Mouse (Mus musculus) embryo, embryonic 9.5 days (tissue): ENCODE data around the gene Morn5.

Experiments used
- DNase-seq: peaks from one replicate; pipeline ENCODE4 v3.0.0-alpha.2; 2017; ENCODE audit errors: extremely low spot score

Morn5 gene

DNA sequence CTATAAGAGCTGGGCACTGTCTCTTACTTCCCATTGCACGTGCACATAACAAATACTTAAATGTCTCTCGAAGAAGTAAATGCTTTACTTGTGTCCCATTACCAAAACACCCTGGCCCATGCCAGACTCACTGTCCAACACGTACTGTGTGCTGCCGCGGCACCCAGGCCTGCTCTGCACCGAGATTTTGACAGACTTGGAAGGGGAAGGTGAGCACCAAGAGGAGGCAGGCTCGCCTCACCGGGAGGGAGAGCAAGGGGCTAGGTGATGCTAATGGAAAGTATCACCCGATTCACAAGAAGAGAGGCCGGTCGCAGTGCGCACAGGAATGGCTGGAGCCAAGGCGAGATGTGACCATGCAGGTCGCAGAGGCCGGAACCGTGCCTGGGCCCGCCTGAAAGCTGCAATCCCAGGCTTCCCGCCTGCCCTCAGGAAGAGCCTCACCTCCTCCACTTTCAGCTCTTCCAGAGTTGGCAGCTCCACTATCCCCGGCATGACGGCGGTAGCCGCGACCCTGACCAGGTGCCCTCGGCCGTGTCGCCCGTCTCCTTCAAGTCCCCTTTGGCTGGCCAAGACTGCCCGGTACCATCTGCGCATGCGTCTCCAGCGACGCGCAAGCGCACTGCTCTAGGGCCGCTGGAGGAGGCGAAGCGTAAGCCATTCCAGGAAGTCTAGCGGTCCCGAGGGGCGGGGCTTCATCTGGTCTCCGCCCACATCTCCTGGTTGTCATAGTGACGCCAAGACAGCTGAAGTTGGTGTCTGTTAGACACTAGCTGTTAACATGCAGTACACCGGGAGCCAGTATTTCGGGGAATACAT lies at the start of gene Morn5, which contains the start of gene Ndufa8:
TSS of gene Morn5 (plus strand) at position 711 of the 819 bp plus-strand sequence.
TSS of gene Ndufa8 (minus strand) at position 659 of the 819 bp plus-strand sequence.
- DNase-seq: peak; percentile 99

GRCm38 (mm10) chr2:36000390-36000789 lies 48.9 kb upstream of the Morn5 start:
- no peak for DNase-seq

- DNase-seq: no peak
Measured at GRCm38 (mm10) chr2:36002188-36002587, 47.1 kb upstream of the Morn5 start.

DNA sequence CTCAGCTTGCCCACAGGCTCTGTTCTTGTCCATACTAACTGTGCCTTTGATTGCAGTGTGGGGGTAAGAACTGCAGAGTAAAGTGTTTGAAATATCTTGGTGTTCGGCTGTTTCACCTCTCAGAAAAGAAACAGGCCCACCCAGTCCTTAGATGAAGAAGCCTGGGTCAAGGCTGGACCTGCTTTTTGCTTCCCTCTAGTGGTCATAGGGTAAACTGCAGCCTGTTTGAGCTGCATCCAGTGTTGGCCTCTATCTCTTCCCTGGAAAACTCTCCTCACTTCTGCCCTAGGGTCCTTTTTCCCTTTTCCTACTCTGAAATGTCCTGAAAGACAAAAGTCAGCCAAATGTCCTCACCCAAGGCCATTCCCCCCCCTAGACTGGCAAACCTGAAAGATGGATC lies 41.2 kb upstream of the Morn5 start:
- DNase-seq: peak; percentile 60

GRCm38 (mm10) chr2:36009386-36009785 lies 39.9 kb upstream of the Morn5 start:
- DNase-seq: peak; percentile 72

- DNase-seq: no peak
Measured at GRCm38 (mm10) chr2:36010579-36010978, 38.7 kb upstream of the Morn5 start.

DNA sequence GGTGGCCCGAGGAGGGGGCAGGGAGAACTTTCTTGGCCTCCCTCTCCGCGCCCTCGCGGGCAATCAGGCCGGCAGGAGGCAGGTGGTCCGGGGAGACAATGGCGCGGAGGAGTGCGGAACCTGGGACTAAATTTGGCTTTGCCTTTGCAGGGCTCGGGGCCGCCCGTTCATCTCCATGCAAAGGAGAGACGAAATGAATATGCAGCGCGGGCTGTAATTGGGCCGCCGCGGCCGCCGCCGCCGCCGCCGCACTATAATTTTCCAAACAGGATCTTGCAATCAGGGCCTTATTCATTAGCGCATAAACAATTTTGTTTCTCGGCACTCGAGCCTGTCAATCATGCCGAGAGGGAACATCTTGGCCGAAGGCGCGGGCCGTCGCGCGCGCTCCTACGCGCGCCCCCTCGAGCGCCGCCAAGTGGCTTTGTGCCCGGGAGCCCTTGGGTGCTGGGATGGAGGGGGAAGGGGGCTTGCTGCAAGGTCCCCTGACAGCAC lies 37.9 kb upstream of the Morn5 start:
- DNase-seq: peak; percentile 38

DNA sequence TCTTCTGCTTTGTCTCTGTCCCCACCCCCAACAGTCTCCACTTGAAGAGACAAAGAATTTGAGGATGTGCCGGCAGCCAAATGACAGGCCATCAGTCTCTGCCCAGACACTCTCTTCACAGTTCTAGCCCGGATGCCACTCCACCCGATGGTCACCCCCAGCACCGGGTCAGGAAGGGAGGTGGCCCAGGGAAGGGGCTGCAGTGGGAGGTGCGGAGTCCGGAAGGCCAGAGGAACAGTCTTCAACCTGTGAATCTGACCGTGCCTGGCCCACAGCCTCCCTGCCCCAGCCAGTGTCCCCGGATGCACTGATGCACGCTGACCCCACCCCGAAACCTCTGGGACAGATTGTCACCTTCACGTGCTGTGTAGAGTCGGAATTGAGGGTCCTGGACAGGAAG lies 36.2 kb upstream of the Morn5 start:
- DNase-seq: no peak

DNA sequence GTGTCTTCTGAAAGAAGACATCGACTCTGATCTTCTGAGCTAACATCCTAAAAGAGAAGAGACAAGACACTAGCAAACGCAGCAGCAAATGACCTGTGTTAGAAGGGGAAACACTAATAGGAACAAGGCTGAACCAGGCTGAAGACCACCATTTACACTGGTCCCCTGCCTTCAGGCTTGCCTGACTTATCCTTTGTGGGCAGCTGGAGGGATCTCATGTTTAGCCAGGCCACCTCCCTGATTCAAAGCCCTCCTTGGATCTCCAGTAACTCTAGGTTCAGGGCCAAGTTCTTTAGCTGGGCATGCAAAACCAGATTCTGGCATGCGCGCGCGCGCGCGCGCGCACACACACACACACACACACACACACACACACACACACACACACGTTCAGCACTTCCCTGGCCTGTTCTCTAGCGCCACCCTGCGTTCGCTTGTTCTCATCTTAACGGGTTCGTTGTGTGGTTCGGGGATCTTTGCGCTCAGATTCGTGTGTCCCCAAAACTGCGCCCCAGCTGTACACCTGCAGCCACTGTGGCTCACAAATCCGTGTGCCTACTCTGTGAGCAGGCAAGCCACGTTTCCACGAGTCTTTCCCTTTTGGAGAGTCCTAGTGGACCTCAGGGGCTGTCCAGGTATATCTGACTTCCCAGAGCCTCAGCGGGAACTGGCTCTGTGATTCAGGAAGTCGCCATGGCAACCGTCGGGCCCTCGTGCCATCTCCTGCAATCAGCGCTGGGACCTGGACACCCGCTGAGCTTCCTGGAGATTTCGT lies 27.7 kb upstream of the Morn5 start:
- peak; percentile 83 for DNase-seq

GRCm38 (mm10) chr2:36023291-36023690 lies 26.0 kb upstream of the Morn5 start:
- no peak for DNase-seq

DNA sequence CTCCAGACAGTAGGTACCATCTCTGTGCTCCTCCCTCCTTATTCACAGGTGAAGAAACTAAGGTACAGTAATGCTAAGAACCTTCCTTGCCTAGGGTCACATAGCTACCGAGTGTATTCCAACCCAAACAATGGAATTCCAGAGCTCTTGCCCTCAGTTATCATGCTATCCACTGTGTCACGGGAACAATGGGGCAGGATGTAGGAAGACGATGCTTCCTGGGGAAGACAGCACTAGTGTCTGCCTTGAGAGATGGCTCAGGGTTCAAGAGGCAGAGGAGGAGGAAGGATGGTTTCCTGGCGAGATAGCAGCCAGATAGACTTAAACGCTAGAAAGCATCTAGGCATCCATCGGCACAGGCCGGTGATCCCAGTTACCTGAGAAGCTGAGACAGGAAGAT lies 16.4 kb upstream of the Morn5 start:
- DNase-seq: no peak

DNA sequence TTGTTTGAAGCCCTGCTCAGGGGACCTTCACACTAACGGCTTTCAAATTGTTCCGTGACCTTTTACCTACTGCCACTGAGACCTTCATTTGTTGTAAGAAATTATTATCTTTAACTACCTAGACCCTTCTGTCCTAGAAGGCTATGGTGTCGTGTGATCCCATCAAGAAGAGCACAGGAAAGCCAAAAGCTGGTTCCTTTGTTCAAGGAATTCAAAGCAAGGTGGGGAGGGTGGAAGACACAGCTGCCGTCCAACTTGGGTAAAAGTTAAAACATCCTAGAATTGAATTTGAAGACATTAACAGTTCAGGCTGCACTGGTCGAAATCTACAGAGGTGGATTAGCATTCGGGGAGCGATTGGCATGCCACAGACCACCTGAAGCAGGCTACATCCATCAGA lies 15.3 kb upstream of the Morn5 start:
- DNase-seq: no peak

DNA sequence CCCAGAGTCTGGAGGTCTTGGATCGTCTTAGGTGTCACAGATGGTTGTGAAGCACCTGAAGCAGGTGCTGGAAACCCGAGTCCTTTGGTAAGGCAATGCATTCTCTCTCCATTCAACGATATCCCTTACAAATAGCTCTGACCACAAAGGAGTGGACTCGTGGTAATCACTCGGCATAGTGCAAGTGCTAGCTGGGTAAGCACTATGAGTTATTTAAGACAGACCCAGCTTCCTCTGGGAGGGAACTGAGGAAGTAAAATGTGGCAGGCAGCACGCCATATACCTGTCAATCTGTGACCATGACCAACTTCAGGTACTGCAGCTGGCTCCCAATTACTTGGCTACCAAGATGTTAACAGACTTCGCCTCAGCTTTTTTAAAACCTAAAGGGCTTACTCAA lies 14.4 kb upstream of the Morn5 start:
- no peak for DNase-seq

- DNase-seq: no peak
Measured at GRCm38 (mm10) chr2:36035413-36036081, 13.7 kb upstream of the Morn5 start.

DNA sequence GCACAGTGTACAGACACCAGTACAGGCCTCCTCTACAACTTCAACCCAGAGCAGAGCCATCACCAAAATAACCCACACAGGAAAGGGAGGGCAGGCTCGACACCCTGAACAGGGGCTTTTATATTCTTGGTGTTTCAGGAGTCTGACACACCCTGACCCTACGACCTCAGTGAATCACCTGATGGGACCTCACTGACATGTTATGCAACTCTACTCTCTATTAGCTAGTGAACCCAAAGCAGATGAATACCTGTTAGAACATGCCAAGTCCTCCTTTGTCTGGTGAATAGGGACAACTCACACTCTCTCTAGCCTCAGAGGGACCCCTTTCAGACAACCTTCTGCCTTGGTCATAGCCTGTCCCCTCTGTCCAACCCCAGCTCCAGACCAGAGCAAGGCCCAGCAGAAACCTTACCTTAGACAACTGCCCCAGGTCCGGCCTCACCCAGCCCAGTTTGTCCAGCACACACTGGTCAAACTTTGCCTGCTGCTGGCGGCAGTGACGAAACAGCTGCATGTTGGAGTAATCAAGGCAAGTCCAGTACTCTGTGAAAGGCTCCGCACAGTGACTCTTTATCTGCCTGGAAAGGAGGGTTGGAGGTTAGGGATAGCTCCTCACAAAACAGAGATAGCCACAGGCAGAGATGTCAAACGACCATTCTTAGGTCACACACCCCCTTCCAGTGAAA lies 9.8 kb upstream of the Morn5 start:
- no peak for DNase-seq

DNA sequence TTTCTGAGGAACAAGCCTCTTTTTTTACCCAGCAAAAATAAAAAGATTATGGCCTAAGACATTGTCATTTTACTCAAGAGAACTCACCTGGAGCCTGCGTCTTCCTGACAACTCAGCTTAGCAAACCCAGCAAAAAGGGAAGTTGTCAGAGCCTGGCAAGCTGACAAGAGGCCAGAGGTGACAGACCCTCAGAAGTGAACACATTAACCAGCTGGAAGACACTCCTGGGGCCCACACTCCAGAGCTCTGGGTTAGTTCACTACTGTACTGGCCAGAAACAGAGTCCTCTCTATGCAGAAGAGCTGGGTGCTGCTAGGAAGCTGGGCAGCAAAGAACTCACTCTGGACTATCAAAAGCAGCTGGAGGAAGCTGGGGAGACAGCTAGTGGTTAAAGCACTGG lies 8.4 kb upstream of the Morn5 start:
- DNase-seq: no peak

DNA sequence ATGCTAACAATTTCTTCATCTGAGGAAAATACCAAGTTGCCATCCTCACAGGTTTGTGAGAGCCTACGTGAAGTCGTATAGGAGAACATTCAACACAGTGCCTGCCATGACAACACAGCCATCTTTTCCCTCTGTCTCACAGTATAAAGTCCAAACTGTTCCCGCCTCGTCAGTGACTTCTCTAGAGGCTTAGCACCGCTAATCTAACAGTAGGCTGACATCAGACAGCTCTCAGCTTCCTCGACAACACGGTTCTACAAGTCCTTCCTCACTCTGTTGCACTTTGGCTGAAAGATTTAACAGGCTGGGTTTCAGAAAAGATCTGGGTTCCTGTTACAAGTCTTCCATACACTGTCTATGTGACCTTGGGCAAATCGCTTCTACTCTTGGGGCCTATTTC lies 1.1 kb upstream of the Morn5 start:
- DNase-seq: no peak

DNA sequence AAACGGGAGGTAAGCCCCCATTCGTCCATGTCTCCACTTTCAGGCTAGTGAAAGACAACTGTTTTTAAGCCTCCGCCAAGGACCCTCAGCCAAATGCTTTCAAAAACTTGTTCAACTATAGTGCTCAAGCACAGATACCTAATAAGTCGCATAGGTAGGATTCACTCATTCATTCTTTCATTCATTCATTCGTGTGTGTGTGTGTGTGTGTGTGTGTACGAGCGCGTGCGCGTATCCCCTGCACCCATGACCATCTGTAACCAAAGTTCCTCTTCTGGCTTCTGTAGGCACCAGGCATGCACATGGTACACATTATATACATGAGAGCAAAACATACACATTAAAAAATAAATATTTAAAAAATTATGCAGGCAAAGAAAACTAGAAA lies 303 bp downstream of the Morn5 start:
- no peak for DNase-seq

DNA sequence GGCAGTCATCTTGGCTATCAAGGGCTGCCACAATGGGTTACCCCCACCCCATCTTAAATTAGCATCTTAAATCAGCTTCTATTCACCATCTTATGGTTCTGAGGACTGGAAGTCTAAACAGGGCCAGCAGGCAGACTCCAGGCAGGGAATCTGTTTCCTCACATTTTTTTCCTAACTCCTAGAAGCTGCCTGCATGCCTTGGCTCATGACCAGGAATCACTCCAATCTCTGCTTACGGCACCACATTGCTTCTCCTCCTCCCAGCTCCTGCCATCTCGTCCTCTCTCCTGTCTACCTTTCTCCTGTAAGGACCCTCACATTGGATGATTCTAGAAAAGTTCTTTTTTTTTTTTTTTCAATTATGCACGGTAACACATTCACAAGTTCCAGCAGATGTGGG lies 4.0 kb downstream of the Morn5 start:
- DNase-seq: no peak

GRCm38 (mm10) chr2:36056248-36056647 lies 7.0 kb downstream of the Morn5 start:
- no peak for DNase-seq

DNA sequence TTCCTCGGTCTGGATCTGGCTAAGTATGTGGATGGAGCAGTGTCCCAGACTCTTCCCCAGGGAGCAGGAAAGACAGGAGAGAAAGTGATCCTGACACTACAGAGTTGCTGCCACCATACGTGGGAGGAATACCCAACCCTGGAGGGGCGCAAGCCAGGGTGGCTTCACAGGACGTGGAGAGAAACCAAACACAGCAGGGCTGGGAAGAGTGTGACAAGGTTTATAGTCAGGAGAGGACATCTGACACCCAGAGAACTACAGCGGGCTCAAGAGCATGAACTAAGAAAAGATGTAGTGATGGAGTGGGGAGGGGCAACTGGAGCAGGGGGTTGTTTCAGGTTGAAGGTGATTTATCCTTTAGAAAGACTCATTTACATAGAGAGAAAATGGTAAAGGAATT lies 12.2 kb downstream of the Morn5 start:
- no peak for DNase-seq

GRCm38 (mm10) chr2:36067132-36067531 lies 17.9 kb downstream of the Morn5 start:
- no peak for DNase-seq
